Mouse (Mus musculus) large intestine, adult 2 months (tissue): ENCODE data around the gene Zfp787. TPM values are rescaled to one million over a fixed set of nuclear protein-coding genes. Genes with fewer than 3 reads are reported as not detected.
"Not testable (repeated sequence)": the region's sequence is repeated elsewhere in the genome, so short reads cannot be mapped to it uniquely, and the experiment has no call there.

ENCODE experiments used
- DNase-seq: peaks from one replicate; pipeline ENCODE4 v3.0.0-alpha.2; 2012; ENCODE audit warnings: low read depth, low spot score
- WGBS: fragments of 180-500 bp; shearing (Covaris S2); methylation state at CpG from one replicate; pipeline ENCODE4 v1.1.7; 2018; 5-methylcytosine and 5-hydroxymethylcytosine counted together
- polyA plus RNA-seq: library from polyadenylated mRNA; depleted of rRNA; stranded (reverse); fragments of >200 nt; gene quantifications from 2 replicates; pipeline ENCODE4 v1.2.3, GENCODE M21; 2012; rRNA removed

The Zfp787 gene
- 33.6 and 45.2 TPM in 2 replicates for polyA plus RNA-seq

GRCm38 (mm10) chr7:6155901-6156411, at the start of gene Zfp787:
Gene Zfp787, minus strand, starts transcription at chr7:6155997.
- no peak for DNase-seq
- under 1% methylated on average over 52 of the region's 54 CpGs for WGBS

- 68% methylated on average over 3 of the region's 3 CpGs for WGBS
- DNase-seq, result no peak
Observed at GRCm38 (mm10) chr7:6204200-6204599, 48.4 kb upstream of the Zfp787 start.

DNA sequence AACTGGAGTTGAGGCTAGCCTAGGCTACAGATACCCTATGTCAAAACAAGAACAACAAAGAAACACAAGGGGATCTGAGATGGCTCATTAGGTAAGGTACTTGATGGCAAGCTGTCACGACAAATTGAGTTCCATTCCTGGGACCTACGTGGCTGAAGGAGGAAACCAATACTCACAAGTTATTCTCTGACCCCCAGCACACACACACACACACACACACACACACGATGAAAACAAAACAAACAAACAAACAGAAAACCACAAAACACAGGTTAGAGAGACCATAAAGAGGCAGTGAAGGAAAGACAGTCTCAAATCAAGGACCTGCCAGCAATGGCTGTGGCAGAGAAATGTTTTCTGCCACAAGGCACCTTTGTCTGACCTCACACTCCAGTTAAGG, 41.0 kb upstream of the Zfp787 start, which contains the start of gene Galp:
Galp (plus strand) TSS at position 301 of the 400 bp plus-strand sequence.
- DNase-seq, result no peak
- WGBS, result 57% methylated on average over 3 of the region's 3 CpGs

DNA sequence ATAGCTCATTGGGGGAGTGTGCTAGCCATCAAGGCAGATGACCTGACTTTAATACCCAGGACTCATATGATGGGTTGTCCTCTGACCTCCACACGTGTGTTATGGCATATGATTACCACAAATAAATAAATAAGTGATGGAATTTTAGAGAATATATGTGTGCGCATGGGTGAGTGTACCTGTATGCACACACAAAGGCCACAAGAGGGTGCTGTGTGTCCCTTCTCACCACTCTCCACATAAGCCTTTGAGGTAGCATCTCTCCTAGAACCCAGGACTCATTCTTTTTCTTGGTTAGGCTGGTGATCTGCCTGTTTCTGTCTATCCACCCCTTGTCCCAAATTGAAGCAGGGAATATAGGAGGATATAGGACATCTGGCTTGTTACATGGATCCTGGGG, 40.0 kb upstream of the Zfp787 start:
- 38% methylated on average over 2 of the region's 2 CpGs for WGBS
- no peak for DNase-seq

DNA sequence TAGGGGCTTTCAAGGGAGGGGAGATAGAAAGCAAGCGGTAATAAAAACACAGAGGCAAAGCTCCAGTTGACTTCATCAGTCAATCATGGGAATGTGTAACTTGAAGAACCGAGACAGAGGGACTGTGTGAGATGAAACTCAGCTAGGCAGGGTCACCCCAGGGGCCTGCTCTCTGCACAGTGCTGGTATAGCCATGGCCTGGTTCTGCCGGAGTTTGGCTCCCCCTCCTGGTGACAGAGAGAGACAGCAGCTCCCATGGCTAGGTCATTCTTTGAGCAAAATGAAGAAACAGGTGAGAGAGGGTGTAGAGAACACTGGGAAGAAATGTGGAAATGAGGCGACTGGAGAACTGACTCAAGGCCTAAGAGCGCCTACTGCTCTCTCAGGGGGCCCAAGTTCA, 38.3 kb upstream of the Zfp787 start:
- no peak for DNase-seq
- WGBS, result 23% methylated on average over 5 of the region's 5 CpGs

DNA sequence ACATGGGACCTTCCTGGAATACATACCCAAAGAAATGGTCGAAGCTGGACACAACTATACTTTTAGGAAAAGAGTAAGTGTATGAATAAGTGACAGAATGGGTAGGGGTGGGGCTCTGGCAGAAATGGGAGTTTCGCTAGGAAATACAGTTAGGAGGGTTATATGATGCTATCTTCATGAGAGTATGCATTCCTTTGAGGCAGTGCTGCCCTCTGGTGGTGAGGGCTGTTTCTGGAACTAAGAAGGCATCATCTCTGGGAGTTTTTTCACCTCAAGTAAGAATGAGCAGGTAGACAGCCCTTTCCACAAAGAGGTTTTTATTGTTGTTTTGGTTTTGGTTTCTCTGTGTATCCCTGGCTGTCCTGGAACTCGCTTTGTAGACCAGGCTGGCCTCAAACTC, 35.6 kb upstream of the Zfp787 start:
- WGBS, result 19% methylated on average over 3 of the region's 3 CpGs
- no peak for DNase-seq

GRCm38 (mm10) chr7:6189542-6189941, 33.7 kb upstream of the Zfp787 start:
- 81% methylated on average over 45 of the region's 45 CpGs for WGBS

GRCm38 (mm10) chr7:6186756-6187155, 31.0 kb upstream of the Zfp787 start:
- 86% methylated on average over 2 of the region's 2 CpGs for WGBS

More at GRCm38 (mm10) chr7:6189542-6189941, 33.7 kb upstream of the Zfp787 start:
- no peak for DNase-seq

GRCm38 (mm10) chr7:6186176-6186575, 30.4 kb upstream of the Zfp787 start:
- 94% methylated on average over 2 of the region's 2 CpGs for WGBS
- DNase-seq, result no peak

More at GRCm38 (mm10) chr7:6186756-6187155, 31.0 kb upstream of the Zfp787 start:
- no peak for DNase-seq

GRCm38 (mm10) chr7:6185391-6185790, 29.6 kb upstream of the Zfp787 start:
- no peak for DNase-seq
- WGBS, result 82% methylated on average over 1 of the region's 1 CpGs

DNA sequence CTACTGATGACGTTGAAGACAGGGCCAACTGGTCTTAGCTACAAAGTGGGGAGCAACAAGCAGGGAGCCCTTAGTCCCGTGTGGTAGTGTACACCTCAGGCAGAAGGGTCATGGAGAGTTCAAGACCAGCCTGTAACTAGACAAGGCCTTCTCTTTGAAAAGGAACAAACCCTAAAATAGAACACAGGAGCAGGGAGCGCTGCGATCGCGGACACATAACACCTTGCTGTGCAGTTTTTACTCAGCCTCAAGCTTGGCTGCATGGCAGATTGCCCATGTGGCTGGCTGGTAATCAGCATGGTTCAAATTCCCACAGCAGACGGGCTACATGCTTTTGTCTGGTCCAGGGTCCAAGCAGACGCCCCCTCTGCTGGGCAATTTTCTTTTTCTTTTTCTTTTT, 28.7 kb upstream of the Zfp787 start:
- no peak for DNase-seq
- 82% methylated on average over 8 of the region's 8 CpGs for WGBS

GRCm38 (mm10) chr7:6183802-6184201, 28.0 kb upstream of the Zfp787 start:
- no peak for DNase-seq
- WGBS, result 94% methylated on average over 19 of the region's 19 CpGs

- no peak for DNase-seq
Observed at GRCm38 (mm10) chr7:6182882-6183281, 27.1 kb upstream of the Zfp787 start.

DNA sequence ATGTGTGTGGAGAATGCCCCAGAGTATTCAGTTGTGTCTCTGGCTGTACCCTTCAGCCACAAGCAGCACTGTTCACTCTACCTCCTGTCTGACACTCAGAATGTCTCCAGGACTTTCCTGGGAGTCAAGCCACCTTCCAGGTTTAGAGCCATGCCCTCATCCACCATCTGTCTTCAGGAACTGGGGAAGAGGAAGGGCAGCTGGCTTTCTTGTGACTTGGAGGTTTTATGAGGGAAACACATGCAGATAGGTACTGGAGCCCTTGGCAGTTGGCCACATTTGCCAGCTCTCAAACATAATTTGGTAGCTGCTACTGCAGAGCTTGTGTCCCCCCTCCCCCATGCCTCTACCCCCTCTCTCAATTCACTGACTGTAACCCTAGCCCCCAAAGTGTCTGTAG, 23.2 kb upstream of the Zfp787 start:
- DNase-seq, result peak; percentile 47

DNA sequence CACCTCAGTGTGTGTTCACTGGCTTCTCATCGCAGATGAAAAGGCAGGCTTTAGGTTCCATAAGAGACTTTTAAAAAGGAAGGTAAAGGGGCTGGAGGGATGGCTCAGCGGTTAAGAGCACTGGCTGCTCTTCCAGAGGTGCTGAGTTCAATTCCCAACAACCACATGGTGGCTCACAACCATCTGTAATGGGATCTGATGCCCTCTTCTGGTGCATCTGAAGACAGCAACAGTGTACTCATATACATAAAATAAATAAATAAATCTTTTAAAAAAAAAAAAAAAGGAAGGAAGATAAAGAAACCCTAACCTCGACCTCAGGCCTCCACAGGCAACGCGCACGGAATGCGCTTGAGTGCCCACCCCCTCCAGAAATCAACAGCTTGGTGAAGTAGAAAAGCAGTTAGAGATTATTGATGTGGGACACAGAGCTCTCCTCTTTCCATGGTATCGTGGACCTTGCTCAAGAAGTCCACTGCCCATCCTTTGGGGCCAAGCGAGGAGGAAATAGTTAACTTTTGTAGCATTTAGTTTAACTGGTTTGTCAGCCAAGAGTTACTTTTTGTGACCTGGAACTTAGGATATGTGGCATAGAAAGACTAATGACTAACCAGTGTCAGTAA, 18.7 kb upstream of the Zfp787 start:
- 59% methylated on average over 9 of the region's 9 CpGs for WGBS
- DNase-seq, result not testable (repeated sequence)

DNA sequence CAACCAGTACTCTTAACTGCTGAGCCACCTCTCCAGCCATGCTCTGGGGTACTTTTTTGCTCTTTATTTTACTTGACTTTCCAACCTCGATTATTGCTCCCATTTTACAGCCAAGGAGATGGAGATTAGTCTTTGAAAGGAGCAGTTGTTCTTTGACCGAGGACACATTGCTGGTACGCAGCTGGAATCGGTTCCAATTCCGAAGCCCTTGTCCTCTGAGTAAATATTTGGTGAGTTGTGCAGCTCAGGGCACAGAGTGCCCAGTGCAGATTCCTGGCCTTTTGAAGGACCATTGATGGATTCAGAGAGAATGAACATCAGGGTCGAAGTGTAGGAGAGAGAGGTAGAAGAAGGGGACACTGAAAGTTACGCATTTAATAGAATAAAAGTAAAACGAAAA, 18.1 kb upstream of the Zfp787 start:
- 43% methylated on average over 8 of the region's 8 CpGs for WGBS
- DNase-seq, result no peak

- 2% methylated on average over 28 of the region's 28 CpGs for WGBS
- no peak for DNase-seq
Observed at GRCm38 (mm10) chr7:6172674-6173244, 17.0 kb upstream of the Zfp787 start.

- WGBS, result 1% methylated on average over 37 of the region's 37 CpGs
Observed at GRCm38 (mm10) chr7:6172006-6172649, 16.3 kb upstream of the Zfp787 start, which contains the start of gene Zfp444. Gene Zfp444, plus strand, starts transcription at chr7:6172226.

GRCm38 (mm10) chr7:6171444-6172005, 15.7 kb upstream of the Zfp787 start:
- DNase-seq, result no peak
- WGBS, result under 1% methylated on average over 24 of the region's 24 CpGs

More at GRCm38 (mm10) chr7:6172006-6172649, 16.3 kb upstream of the Zfp787 start, which contains the start of gene Zfp444:
- no peak for DNase-seq

GRCm38 (mm10) chr7:6170871-6171270, 15.1 kb upstream of the Zfp787 start:
- 34% methylated on average over 6 of the region's 6 CpGs for WGBS
- DNase-seq, result no peak
